Mouse (Mus musculus) olfactory bulb, adult 2 months (tissue): ENCODE data around the gene Tbx3. TPM values are rescaled to one million over a fixed set of nuclear protein-coding genes. Genes with fewer than 3 reads are reported as not detected.

Experiments
- H3K27ac ChIP-seq: fragments of 200-500 bp; 2 replicates; pipeline ENCODE4 v1.5.1; 2012; ENCODE audit warnings: low read depth, low read length; ENCODE audit not compliant: insufficient read depth
- H3K4me1 ChIP-seq: fragments of 200-500 bp; 2 replicates; pipeline ENCODE4 v1.6.1; 2012; ENCODE audit warnings: low read length; ENCODE audit not compliant: control insufficient read depth, insufficient read depth
- H3K4me3 ChIP-seq: fragments of 200-500 bp; 2 replicates; pipeline ENCODE4 v1.5.1; 2012; ENCODE audit warnings: mild to moderate bottlenecking, low read depth, low read length, moderate library complexity; ENCODE audit not compliant: insufficient read depth
- CTCF ChIP-seq: fragments of 200-500 bp; IDR thresholded peaks from 2 replicates; pipeline ENCODE4 v1.5.1; 2012; ENCODE audit warnings: low read depth, mild to moderate bottlenecking, low read length, moderate library complexity; ENCODE audit not compliant: insufficient read depth
- POLR2A ChIP-seq: fragments of 200-500 bp; IDR thresholded peaks from 2 replicates; pipeline ENCODE4 v1.6.1; 2012; ENCODE audit warnings: mild to moderate bottlenecking, low read depth, low read length, moderate library complexity; ENCODE audit not compliant: insufficient read depth
- WGBS: fragments of 180-500 bp; shearing (Covaris S2); methylation state at CpG from one replicate; pipeline ENCODE4 v1.1.7; 2018; 5-methylcytosine and 5-hydroxymethylcytosine counted together
- polyA plus RNA-seq: library from polyadenylated mRNA; stranded (reverse); fragments of >200 nt; gene quantifications from 2 replicates; pipeline ENCODE4 v1.2.4, GENCODE M21; 2012; ENCODE audit warnings: low replicate concordance; ENCODE audit not compliant: missing spikeins, insufficient read depth, insufficient read length

Gene Tbx3
- polyA plus RNA-seq, 1 experiment: not detected

DNA sequence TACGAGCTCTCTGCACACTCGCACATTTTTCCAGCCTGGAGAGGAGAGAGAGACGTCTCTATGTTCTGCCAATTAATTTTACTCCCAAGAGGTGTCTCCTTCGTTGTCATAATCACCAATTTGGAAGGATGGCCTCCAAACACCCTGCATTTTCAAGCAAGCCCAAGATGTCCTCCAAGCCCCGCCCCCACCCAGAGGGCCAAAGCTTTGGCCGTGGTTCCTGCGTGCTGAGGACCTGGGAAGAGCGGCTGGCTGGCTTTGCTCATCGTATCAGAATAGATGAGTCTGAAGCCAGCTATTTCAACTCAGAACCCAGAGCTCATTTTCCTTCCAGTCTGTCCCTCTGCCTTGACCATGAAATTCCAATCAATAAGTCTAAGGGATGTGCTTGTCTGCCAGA is 29.4 kb upstream of the Tbx3 start:
- TF ChIP-seq CTCF: no peak
- 80% methylated on average over 9 of the region's 9 CpGs for WGBS
- no peak overlapping the region for H3K4me3 ChIP-seq
- no peak overlapping the region for H3K27ac ChIP-seq
- H3K4me1 ChIP-seq: no peaks in the 10 kb centered on the region

DNA sequence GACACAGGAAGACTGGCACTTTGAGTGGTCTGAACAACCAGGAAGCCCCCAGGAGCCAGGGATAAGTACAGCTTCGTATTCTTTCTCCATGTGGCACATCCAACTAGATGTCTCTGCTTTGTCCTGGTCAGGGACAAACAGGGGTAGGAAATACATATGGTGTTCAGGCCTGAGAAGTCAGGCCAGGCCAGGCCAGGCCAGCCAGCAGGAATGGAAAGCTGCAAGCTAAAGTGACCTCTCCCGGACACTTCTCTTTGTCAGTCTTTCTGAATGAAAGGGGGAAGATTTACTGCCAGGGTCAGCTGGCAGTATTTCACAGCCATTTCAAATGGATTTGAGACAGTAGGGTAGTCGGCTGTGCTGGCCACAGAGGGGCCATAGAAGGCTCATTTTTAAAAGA is 28.8 kb upstream of the Tbx3 start:
- no peak for TF ChIP-seq CTCF
- Histone ChIP-seq H3K4me1 (no peaks in the 10 kb centered on the region), H3K4me3 (no peak overlapping the region), H3K27ac (no peak overlapping the region)
- 67% methylated on average over 3 of the region's 3 CpGs for WGBS

DNA sequence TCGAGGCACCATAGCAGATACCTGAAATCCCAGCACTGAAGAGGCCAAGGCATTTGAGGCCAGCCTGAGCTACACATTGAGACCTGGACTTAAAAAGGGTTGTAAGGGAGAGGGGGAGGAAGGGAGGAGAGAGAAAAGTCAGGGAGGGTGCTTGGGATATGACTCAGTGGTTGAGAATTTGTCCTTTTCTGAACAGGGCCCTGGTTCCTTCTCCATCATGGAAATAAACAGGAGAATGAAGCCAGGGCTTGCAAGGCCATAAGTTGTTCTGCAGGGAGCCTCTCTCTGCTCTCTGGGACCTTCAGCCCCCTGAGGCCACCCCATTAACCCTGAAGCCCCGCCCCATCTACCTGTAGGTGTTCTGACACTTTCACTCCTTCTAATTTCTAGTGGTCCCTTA is 23.5 kb upstream of the Tbx3 start:
- 82% methylated on average over 2 of the region's 2 CpGs for WGBS

GRCm38 (mm10) chr5:119651135-119651965 is 19.1 kb upstream of the Tbx3 start:
- 57% methylated on average over 13 of the region's 13 CpGs for WGBS
- Histone ChIP-seq H3K4me3 (no peak overlapping the region), H3K27ac (no peak overlapping the region), H3K4me1 (no peaks in the 10 kb centered on the region)
- TF ChIP-seq POLR2A: no peak

More for the DNA sequence above, 23.5 kb upstream of the Tbx3 start:
- Histone ChIP-seq H3K4me1 (no peaks in the 10 kb centered on the region), H3K4me3 (no peak overlapping the region), H3K27ac (no peak overlapping the region)
- TF ChIP-seq POLR2A (no peak), CTCF (no peak)

DNA sequence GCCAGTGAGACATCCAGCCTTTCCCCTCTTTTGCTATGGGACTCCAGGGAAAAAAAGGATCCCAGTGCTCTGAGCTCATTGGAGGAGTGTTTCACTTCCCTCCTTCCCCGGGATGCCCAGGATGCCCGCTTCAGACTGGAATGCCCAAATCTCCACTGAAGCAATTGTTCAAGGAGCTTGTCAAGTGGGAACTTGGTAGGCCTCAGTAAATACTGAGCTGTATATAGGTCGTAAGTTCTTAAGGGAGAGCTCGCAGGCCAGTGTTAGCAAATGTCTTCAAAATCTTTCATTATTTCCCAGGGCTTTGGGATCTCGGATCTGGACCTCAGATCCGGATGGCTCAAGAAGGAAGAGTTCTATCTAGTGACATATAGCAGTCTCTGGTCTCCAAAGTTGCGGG is 14.1 kb upstream of the Tbx3 start:
- TF ChIP-seq POLR2A (no peak), CTCF (no peak)
- 26% methylated on average over 7 of the region's 7 CpGs for WGBS
- no peaks in the 10 kb centered on the region; the same call in 1 of the 2 replicates for H3K4me1 ChIP-seq

DNA sequence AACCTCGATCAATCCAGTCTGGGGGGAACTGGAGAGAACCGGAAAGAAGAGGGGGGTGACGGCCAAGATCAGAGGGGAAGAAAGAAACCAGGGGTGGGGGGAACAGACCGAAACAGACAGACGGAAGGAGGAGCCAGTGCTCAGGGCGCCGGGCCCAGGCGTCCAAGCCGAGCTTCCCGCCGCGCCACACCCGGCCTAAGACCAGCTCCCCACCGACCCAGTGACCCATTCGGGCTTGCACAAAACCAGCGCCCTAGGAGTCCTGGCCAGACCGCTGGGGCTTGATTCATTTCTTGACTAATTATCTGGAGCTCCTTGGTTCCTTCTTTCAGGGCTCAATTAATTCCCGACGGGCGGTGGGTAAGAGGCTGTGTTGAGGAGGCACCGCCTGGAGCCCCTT is 13.6 kb upstream of the Tbx3 start:
- Histone ChIP-seq H3K4me3 (no peak overlapping the region), H3K4me1 (no peaks in the 10 kb centered on the region; the same call in 1 of the 2 replicates), H3K27ac (no peak overlapping the region)
- no peak for TF ChIP-seq POLR2A
- no peak for TF ChIP-seq CTCF
- WGBS: 4% methylated on average over 21 of the region's 21 CpGs

More for the DNA sequence above, 14.1 kb upstream of the Tbx3 start:
- H3K27ac ChIP-seq: no peak overlapping the region
- no peak overlapping the region for H3K4me3 ChIP-seq

DNA sequence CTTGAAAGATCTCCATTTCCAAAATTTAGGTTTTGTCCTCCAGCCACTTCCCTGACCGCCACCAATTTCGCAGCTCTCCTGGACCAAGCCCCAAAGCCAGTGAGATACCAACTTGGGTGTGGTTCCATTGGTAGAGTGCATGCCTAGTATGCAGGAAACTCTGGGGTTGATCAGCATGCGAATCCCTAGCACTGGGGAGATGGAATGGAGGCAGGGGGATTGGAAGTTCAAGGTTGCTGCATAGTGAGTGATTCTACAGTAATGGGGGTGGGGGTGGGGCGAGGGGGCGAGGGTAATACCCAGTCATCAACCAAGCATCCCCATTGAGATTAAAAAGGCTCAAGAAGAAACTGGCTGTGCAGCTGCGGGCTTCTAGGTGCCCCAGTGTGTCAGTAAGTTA is 13.1 kb upstream of the Tbx3 start:
- H3K27ac ChIP-seq: no peak overlapping the region
- no peak overlapping the region for H3K4me3 ChIP-seq
- whole genome bisulfite sequencing: 5% methylated on average over 6 of the region's 6 CpGs
- TF ChIP-seq CTCF (no peak), POLR2A (no peak)
- H3K4me1 ChIP-seq: no peaks in the 10 kb centered on the region; the same call in 1 of the 2 replicates

DNA sequence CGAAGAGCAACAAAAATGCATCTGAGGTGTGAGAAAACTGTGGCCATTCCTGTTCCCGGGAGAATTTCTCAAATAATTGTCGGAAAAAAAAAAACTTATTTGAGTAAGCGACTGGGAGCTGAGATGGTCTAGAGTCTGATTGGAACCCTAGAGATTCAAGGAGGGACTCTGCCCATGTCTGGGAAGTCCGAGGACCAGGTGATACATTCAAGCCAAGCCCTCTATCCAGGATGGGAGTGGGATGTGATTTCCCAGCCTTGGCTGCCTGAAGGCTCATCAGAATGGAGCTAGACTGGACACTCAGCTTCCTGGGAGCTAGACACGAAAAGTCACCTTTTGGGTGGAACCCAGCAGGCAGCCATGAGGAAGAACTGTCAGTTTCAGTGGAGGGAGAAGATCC is 12.7 kb upstream of the Tbx3 start:
- TF ChIP-seq CTCF (no peak), POLR2A (no peak)
- no peaks in the 10 kb centered on the region; the same call in 1 of the 2 replicates for H3K4me1 ChIP-seq
- 9% methylated on average over 6 of the region's 6 CpGs for WGBS
- H3K4me3 ChIP-seq: no peak overlapping the region
- H3K27ac ChIP-seq: no peak overlapping the region

DNA sequence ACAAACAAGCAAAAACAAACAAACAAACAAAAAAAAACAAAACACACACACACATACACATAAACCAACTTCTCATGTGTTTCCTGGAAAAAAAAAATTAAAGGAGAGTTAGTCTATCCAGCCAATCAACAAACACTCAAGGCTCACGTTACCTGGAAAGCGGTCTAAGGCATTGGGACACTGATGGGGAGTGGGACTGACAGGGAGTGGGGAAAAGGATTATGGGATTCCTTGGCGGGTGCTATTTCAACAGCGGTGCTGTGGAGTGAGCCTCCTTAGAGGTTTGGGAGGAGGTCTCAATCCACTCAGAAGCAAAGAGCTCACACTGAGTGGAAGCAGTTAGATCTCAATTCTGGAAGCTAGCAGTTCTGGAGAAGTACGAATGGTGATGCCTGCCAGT is 12.1 kb upstream of the Tbx3 start:
- TF ChIP-seq POLR2A: no peak
- TF ChIP-seq CTCF: no peak
- Histone ChIP-seq H3K4me3 (no peak overlapping the region), H3K4me1 (no peaks in the 10 kb centered on the region; the same call in 1 of the 2 replicates), H3K27ac (no peak overlapping the region)
- WGBS: 3% methylated on average over 5 of the region's 5 CpGs
